Mouse (Mus musculus) limb, embryonic 12.5 days (tissue): ENCODE results near the gene Rprd1b. TPM values are rescaled to one million over a fixed set of nuclear protein-coding genes. Genes with fewer than 3 reads are reported as not detected.
A peak's percentile ranks its signal among the peaks of the same experiment; 100 is the strongest.

ENCODE experiments used
- ATAC-seq: fragments of 200-750 bp; cut with Nextera tagmentation; 2 replicates; pipeline ENCODE4 v1.8.0; 2017; ENCODE audit warnings: low read depth, moderate TSS enrichment; ENCODE audit not compliant: insufficient number of reproducible peaks, insufficient read depth, low FRiP score, low TSS enrichment
- H3K27ac ChIP-seq: fragments of 300-500 bp; sonication (generic); 2 replicates; pipeline ENCODE4 v1.5.1; 2016; ENCODE audit warnings: mild to moderate bottlenecking, moderate library complexity
- H3K27me3 ChIP-seq: fragments of 300-500 bp; sonication (generic); 2 replicates; pipeline ENCODE4 v1.6.1; 2016; ENCODE audit warnings: mild to moderate bottlenecking, moderate library complexity
- H3K36me3 ChIP-seq: fragments of 300-500 bp; sonication (generic); 2 replicates; pipeline ENCODE4 v1.6.1; 2016; ENCODE audit warnings: mild to moderate bottlenecking, moderate library complexity
- H3K4me1 ChIP-seq: fragments of 300-500 bp; sonication (generic); replicated peaks from 2 replicates; pipeline ENCODE4 v1.6.1; 2016
- H3K4me2 ChIP-seq: fragments of 300-500 bp; sonication (generic); 2 replicates; pipeline ENCODE4 v1.6.1; 2016; ENCODE audit warnings: mild to moderate bottlenecking, moderate library complexity
- H3K4me3 ChIP-seq: fragments of 300-500 bp; sonication (generic); replicated peaks from 2 replicates; pipeline ENCODE4 v1.5.1; 2016; ENCODE audit warnings: mild to moderate bottlenecking
- H3K9ac ChIP-seq: fragments of 300-500 bp; sonication (generic); replicated peaks from 2 replicates; pipeline ENCODE4 v1.6.1; 2016; ENCODE audit warnings: mild to moderate bottlenecking, moderate library complexity
- H3K9me3 ChIP-seq: fragments of 300-500 bp; sonication (generic); 2 replicates; pipeline ENCODE4 v1.6.1; 2016; ENCODE audit warnings: mild to moderate bottlenecking, moderate library complexity
- WGBS: fragments of 180-500 bp; shearing (Covaris S2); methylation state at CpG from one replicate; pipeline ENCODE4 v1.1.7; 2016; 5-methylcytosine and 5-hydroxymethylcytosine counted together
- polyA plus RNA-seq: library from polyadenylated mRNA; unstranded; fragments of >200 nt; fragmentation: Nextera tagmentation; extraction: Ambion mirVana; gene quantifications from 2 replicates; pipeline ENCODE4 v1.2.1, GENCODE M21; 2016

The Rprd1b gene
- polyA plus RNA-seq, 1 experiment from 2014 or later = 57.1 TPM

- H3K36me3 ChIP-seq = peaks cover 47% of the 10 kb centered on the region
- H3K27me3 ChIP-seq = no peaks in the 10 kb centered on the region
- H3K4me1 ChIP-seq = no peaks in the 10 kb centered on the region
- ATAC-seq = no peak
- no peak overlapping the region for H3K9ac ChIP-seq
- H3K27ac ChIP-seq = no peak overlapping the region
- H3K4me3 ChIP-seq = no peak overlapping the region
- H3K4me2 ChIP-seq = no peak overlapping the region
- 94% methylated on average over 4 of the region's 4 CpGs for WGBS
- no peaks in the 10 kb centered on the region for H3K9me3 ChIP-seq
Measured at GRCm38 (mm10) chr2:158005641-158006040, 22.7 kb upstream of the Rprd1b start.

- Histone ChIP-seq H3K4me3 (no peak overlapping the region), H3K27ac (no peak overlapping the region), H3K27me3 (no peaks in the 10 kb centered on the region), H3K4me1 (no peaks in the 10 kb centered on the region), H3K9ac (no peak overlapping the region), H3K36me3 (peaks cover 41% of the 10 kb centered on the region), H3K4me2 (no peak overlapping the region), H3K9me3 (no peaks in the 10 kb centered on the region)
- no peak for ATAC-seq
- WGBS = 89% methylated on average over 7 of the region's 7 CpGs
Measured at GRCm38 (mm10) chr2:158009373-158009772, 18.9 kb upstream of the Rprd1b start.

- ATAC-seq = no peak
- H3K4me3 ChIP-seq = no peak overlapping the region
Measured at GRCm38 (mm10) chr2:158012608-158013007, 15.7 kb upstream of the Rprd1b start.

GRCm38 (mm10) chr2:158017330-158017729, 11.0 kb upstream of the Rprd1b start:
- Histone ChIP-seq H3K36me3 (no peaks in the 10 kb centered on the region), H3K4me2 (no peak overlapping the region), H3K9ac (no peak overlapping the region), H3K4me3 (no peak overlapping the region), H3K27me3 (no peaks in the 10 kb centered on the region), H3K9me3 (no peaks in the 10 kb centered on the region), H3K27ac (no peak overlapping the region), H3K4me1 (no peaks in the 10 kb centered on the region)
- ATAC-seq = no peak
- 93% methylated on average over 4 of the region's 4 CpGs for WGBS

More at GRCm38 (mm10) chr2:158012608-158013007, 15.7 kb upstream of the Rprd1b start:
- H3K9me3 ChIP-seq = no peaks in the 10 kb centered on the region
- H3K36me3 ChIP-seq = peaks cover 18% of the 10 kb centered on the region
- no peak overlapping the region for H3K27ac ChIP-seq
- no peak overlapping the region for H3K4me2 ChIP-seq
- no peaks in the 10 kb centered on the region for H3K4me1 ChIP-seq
- WGBS = 91% methylated on average over 3 of the region's 3 CpGs
- H3K27me3 ChIP-seq = no peaks in the 10 kb centered on the region
- H3K9ac ChIP-seq = no peak overlapping the region

DNA sequence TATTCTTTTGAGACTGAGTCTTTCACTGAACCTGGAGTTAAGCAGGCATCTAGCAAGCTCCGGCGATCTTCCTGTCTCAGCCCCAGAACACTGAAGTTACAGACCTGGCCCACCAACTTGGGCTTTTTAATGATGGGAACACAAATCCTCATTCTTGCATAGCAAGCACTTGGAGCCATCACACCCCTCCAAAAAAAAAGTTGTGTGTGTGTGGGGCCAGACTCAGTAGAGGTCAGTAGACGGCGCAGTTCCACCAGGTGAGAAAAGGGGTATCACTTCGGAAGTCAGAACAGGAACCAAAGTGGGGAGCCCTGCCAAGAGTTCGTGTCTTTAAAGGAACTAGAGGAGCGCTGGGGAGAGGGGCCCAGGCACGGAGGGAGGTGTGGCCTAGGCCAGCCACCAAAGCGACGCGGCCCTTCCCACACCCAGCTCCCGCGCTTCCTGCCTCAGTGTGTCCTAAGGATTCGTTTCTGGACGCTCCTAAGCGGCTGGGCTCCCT, 393 bp upstream of the Rprd1b start:
- H3K9me3 ChIP-seq = no peaks in the 10 kb centered on the region
- H3K4me3 ChIP-seq = peak overlapping the region; percentile 99
- ATAC-seq = no peak
- peak overlapping the region; percentile 94 for H3K9ac ChIP-seq
- H3K4me1 ChIP-seq = peaks cover 31% of the 10 kb centered on the region
- H3K27ac ChIP-seq = peak overlapping the region; percentile 96
- H3K27me3 ChIP-seq = no peaks in the 10 kb centered on the region
- 2% methylated on average over 16 of the region's 16 CpGs for WGBS
- peaks cover 10% of the 10 kb centered on the region; the same call in 1 of the 2 replicates for H3K36me3 ChIP-seq
- peak overlapping the region; percentile 68 for H3K4me2 ChIP-seq

GRCm38 (mm10) chr2:158030007-158030406, 1.7 kb downstream of the Rprd1b start:
- no peak overlapping the region for H3K27ac ChIP-seq
- no peak for ATAC-seq

DNA sequence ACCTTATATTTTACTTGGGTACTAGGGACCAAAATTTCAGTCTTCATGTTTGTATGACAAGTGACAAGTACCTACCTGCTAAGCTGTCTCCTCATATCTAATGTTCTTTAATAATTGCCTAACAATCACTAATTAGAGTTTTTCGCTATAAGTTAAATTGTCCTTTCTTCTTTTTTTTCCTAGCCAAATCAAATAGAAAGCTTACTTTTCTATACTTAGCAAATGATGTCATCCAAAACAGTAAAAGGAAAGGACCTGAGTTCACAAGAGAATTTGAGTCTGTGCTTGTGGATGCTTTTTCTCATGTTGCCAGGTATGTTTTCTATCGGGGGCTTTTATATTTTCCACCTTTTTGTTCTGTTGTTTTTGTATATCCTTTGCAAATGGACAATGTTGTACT, 7.5 kb downstream of the Rprd1b start:
- H3K9me3 ChIP-seq = no peaks in the 10 kb centered on the region
- H3K9ac ChIP-seq = no peak overlapping the region
- H3K36me3 ChIP-seq = peaks cover 43% of the 10 kb centered on the region
- H3K4me3 ChIP-seq = no peak overlapping the region
- peaks cover 9% of the 10 kb centered on the region for H3K4me1 ChIP-seq
- no peak overlapping the region for H3K27ac ChIP-seq
- H3K4me2 ChIP-seq = no peak overlapping the region
- 89% methylated on average over 2 of the region's 2 CpGs for WGBS
- no peak for ATAC-seq
- H3K27me3 ChIP-seq = no peaks in the 10 kb centered on the region

More at GRCm38 (mm10) chr2:158030007-158030406, 1.7 kb downstream of the Rprd1b start:
- 86% methylated on average over 7 of the region's 7 CpGs for WGBS
- Histone ChIP-seq H3K4me3 (peak overlapping the region; percentile 99), H3K36me3 (peaks cover 10% of the 10 kb centered on the region; the same call in 1 of the 2 replicates), H3K9me3 (no peaks in the 10 kb centered on the region), H3K27me3 (no peaks in the 10 kb centered on the region), H3K9ac (peak overlapping the region; percentile 28), H3K4me1 (peaks cover 31% of the 10 kb centered on the region), H3K4me2 (peak overlapping the region; percentile 68)

DNA sequence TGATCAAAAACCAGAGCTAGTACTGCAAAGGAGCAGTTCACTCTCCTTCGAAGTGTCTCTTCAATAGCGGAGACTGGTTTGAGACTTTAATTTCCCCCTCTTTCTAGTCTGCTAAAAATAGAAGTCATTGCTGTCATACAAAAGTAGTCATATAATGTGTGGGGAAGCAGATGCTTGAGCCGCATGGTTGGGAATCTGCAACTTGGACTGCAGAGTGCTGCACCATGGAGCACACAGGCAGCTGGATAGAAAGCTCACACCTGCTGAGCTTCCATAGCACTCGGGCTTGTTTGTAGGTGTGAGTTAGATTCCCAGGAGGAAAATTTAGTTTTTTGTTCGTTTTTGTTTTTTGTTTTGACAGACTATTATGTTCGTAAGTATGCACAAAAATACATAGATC, 8.1 kb downstream of the Rprd1b start:
- no peaks in the 10 kb centered on the region for H3K9me3 ChIP-seq
- H3K4me3 ChIP-seq = no peak overlapping the region
- WGBS = 88% methylated on average over 6 of the region's 6 CpGs
- no peak overlapping the region for H3K9ac ChIP-seq
- peaks cover 46% of the 10 kb centered on the region for H3K36me3 ChIP-seq
- no peak for ATAC-seq
- H3K4me1 ChIP-seq = peaks cover 3% of the 10 kb centered on the region; the same call in 1 of the 2 replicates
- H3K27ac ChIP-seq = no peak overlapping the region
- H3K27me3 ChIP-seq = no peaks in the 10 kb centered on the region
- H3K4me2 ChIP-seq = no peak overlapping the region

- no peak overlapping the region for H3K4me2 ChIP-seq
- H3K9ac ChIP-seq = no peak overlapping the region
- no peaks in the 10 kb centered on the region for H3K4me1 ChIP-seq
- H3K9me3 ChIP-seq = no peaks in the 10 kb centered on the region
- WGBS = 90% methylated on average over 7 of the region's 7 CpGs
- no peak overlapping the region for H3K4me3 ChIP-seq
- no peaks in the 10 kb centered on the region for H3K27me3 ChIP-seq
- no peak overlapping the region for H3K27ac ChIP-seq
- no peak for ATAC-seq
- H3K36me3 ChIP-seq = peaks cover 51% of the 10 kb centered on the region
Measured at GRCm38 (mm10) chr2:158036953-158037352, 8.7 kb downstream of the Rprd1b start.

DNA sequence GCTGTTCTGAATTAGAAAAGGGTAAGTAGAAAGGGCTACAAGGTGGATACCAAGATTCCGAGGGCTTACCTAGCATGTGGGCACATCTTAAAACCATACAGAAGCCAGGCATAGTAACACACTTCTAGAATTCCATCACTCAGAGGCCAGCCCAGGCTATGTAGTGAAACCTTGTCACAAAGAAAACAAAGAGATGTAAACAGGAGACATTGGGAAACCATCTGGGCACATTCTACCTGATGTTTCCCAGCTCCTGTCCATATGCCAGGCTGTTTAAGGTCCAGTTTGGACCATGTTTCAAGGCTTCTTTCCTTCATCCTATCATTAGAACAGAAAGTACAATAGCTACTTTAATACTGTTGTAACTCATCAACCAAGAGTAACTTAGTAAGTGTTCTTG, 9.3 kb downstream of the Rprd1b start:
- no peaks in the 10 kb centered on the region for H3K4me1 ChIP-seq
- H3K4me3 ChIP-seq = no peak overlapping the region
- H3K9me3 ChIP-seq = no peaks in the 10 kb centered on the region
- no peak overlapping the region for H3K9ac ChIP-seq
- H3K4me2 ChIP-seq = no peak overlapping the region
- peaks cover 51% of the 10 kb centered on the region for H3K36me3 ChIP-seq
- ATAC-seq = no peak
- no peak overlapping the region for H3K27ac ChIP-seq
- WGBS = 90% methylated on average over 1 of the region's 1 CpGs
- no peaks in the 10 kb centered on the region for H3K27me3 ChIP-seq

GRCm38 (mm10) chr2:158039662-158040061, 11.4 kb downstream of the Rprd1b start:
- no peak overlapping the region for H3K27ac ChIP-seq
- ATAC-seq = no peak
- peaks cover 70% of the 10 kb centered on the region for H3K36me3 ChIP-seq
- no peaks in the 10 kb centered on the region for H3K4me1 ChIP-seq
- no peaks in the 10 kb centered on the region for H3K9me3 ChIP-seq
- H3K27me3 ChIP-seq = no peaks in the 10 kb centered on the region
- H3K4me2 ChIP-seq = no peak overlapping the region
- H3K9ac ChIP-seq = no peak overlapping the region
- H3K4me3 ChIP-seq = no peak overlapping the region
- 67% methylated on average over 1 of the region's 1 CpGs for WGBS

DNA sequence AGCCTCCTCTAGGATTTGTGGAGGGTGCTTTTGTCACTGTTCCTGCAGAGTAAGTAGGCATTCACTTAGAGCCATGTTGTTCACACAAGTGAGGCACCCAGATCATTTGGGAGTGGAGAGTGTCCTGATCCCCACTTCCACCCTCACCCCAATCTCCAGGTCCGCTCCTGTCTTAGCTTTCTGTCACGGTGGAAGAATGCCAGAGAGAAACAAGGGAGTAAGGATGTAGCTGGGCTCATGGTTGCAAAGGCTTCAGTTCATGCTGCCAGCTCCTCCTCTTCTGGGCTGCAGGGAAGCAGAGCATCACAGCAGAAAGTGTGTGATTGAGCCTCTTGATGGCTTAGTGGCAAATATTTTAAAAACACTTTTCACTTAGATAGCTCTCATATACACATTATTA, 12.1 kb downstream of the Rprd1b start:
- H3K4me1 ChIP-seq = no peaks in the 10 kb centered on the region
- 82% methylated on average over 2 of the region's 2 CpGs for whole genome bisulfite sequencing

More for the DNA sequence above, 12.1 kb downstream of the Rprd1b start:
- no peak overlapping the region for H3K4me3 ChIP-seq
- no peak overlapping the region for H3K9ac ChIP-seq
- H3K9me3 ChIP-seq = no peaks in the 10 kb centered on the region
- H3K4me2 ChIP-seq = no peak overlapping the region
- H3K27ac ChIP-seq = no peak overlapping the region
- ATAC-seq = no peak
- no peaks in the 10 kb centered on the region for H3K27me3 ChIP-seq
- peaks cover 77% of the 10 kb centered on the region for H3K36me3 ChIP-seq
